Mouse (Mus musculus) neural tube, embryonic 13.5 days (tissue): ENCODE measurements around the gene Pak2. TPM values are rescaled to one million over a fixed set of nuclear protein-coding genes. Genes with fewer than 3 reads are reported as not detected.

Experiments used
- ATAC-seq: fragments of 200-750 bp; cut with Nextera tagmentation; 2 replicates; pipeline ENCODE4 v1.8.0; 2017; ENCODE audit warnings: low read depth, mild to moderate bottlenecking, moderate TSS enrichment, moderate library complexity
- H3K27ac ChIP-seq: fragments of 300-500 bp; sonication (generic); replicated peaks from 2 replicates; pipeline ENCODE4 v1.5.1; 2015; ENCODE audit warnings: moderate library complexity, mild to moderate bottlenecking, inconsistent platforms
- H3K27me3 ChIP-seq: fragments of 300-500 bp; sonication (generic); 2 replicates; pipeline ENCODE4 v1.6.1; 2015; ENCODE audit warnings: mild to moderate bottlenecking, inconsistent platforms
- H3K36me3 ChIP-seq: fragments of 300-500 bp; sonication (generic); 2 replicates; pipeline ENCODE4 v1.6.1; 2015; ENCODE audit warnings: mild to moderate bottlenecking, inconsistent platforms
- H3K4me1 ChIP-seq: fragments of 300-500 bp; sonication (generic); replicated peaks from 2 replicates; pipeline ENCODE4 v1.6.1; 2015; ENCODE audit warnings: inconsistent platforms
- H3K4me2 ChIP-seq: fragments of 300-500 bp; sonication (generic); 2 replicates; pipeline ENCODE4 v1.6.1; 2015; ENCODE audit warnings: inconsistent platforms, mild to moderate bottlenecking, moderate library complexity
- H3K4me3 ChIP-seq: fragments of 300-500 bp; sonication (generic); 2 replicates; pipeline ENCODE4 v1.5.1; 2015; ENCODE audit warnings: mild to moderate bottlenecking, inconsistent platforms
- H3K9ac ChIP-seq: fragments of 300-500 bp; sonication (generic); 2 replicates; pipeline ENCODE4 v1.6.1; 2015; ENCODE audit warnings: moderate library complexity, mild to moderate bottlenecking, inconsistent platforms
- H3K9me3 ChIP-seq: fragments of 300-500 bp; sonication (generic); 2 replicates; pipeline ENCODE4 v1.6.1; 2016; ENCODE audit warnings: inconsistent platforms
- WGBS: fragments of 180-500 bp; shearing (Covaris S2); methylation state at CpG from one replicate; pipeline ENCODE4 v1.1.7; 2015; 5-methylcytosine and 5-hydroxymethylcytosine counted together
- polyA plus RNA-seq: library from polyadenylated mRNA; unstranded; fragments of >200 nt; fragmentation: Nextera tagmentation; extraction: Ambion mirVana; gene quantifications from 2 replicates; pipeline ENCODE4 v1.2.1, GENCODE M21; 2015

The Pak2 gene
- polyA plus RNA-seq, 1 experiment from 2014 or later: 30.7 TPM

GRCm38 (mm10) chr16:32042367-32042766, 36.8 kb downstream of the Pak2 start:
- ATAC-seq: no peak
- no peaks in the 10 kb centered on the region for H3K27me3 ChIP-seq
- no peak overlapping the region for H3K9ac ChIP-seq
- no peak overlapping the region for H3K4me2 ChIP-seq
- no peak overlapping the region for H3K27ac ChIP-seq
- H3K4me1 ChIP-seq: no peaks in the 10 kb centered on the region
- peaks cover 74% of the 10 kb centered on the region for H3K36me3 ChIP-seq
- no peaks in the 10 kb centered on the region for H3K9me3 ChIP-seq
- 95% methylated on average over 4 of the region's 4 CpGs for WGBS
- H3K4me3 ChIP-seq: no peak overlapping the region

- Histone ChIP-seq H3K27ac (no peak overlapping the region), H3K27me3 (no peaks in the 10 kb centered on the region), H3K4me3 (no peak overlapping the region), H3K9me3 (no peaks in the 10 kb centered on the region), H3K36me3 (peaks cover 77% of the 10 kb centered on the region), H3K4me2 (no peak overlapping the region), H3K9ac (no peak overlapping the region), H3K4me1 (no peaks in the 10 kb centered on the region)
- ATAC-seq: no peak
- 95% methylated on average over 9 of the region's 9 CpGs for WGBS
Measured at GRCm38 (mm10) chr16:32019678-32020077, 59.5 kb downstream of the Pak2 start.

GRCm38 (mm10) chr16:32010330-32010729, 68.8 kb downstream of the Pak2 start:
- no peak overlapping the region for H3K4me2 ChIP-seq
- peaks cover 8% of the 10 kb centered on the region for H3K36me3 ChIP-seq
- H3K27ac ChIP-seq: no peak overlapping the region
- no peak for ATAC-seq
- no peaks in the 10 kb centered on the region for H3K9me3 ChIP-seq
- H3K9ac ChIP-seq: no peak overlapping the region
- WGBS: 79% methylated on average over 4 of the region's 4 CpGs
- H3K27me3 ChIP-seq: no peaks in the 10 kb centered on the region
- H3K4me1 ChIP-seq: no peaks in the 10 kb centered on the region
- H3K4me3 ChIP-seq: no peak overlapping the region

GRCm38 (mm10) chr16:32009913-32010312, 69.2 kb downstream of the Pak2 start:
- Histone ChIP-seq H3K9me3 (no peaks in the 10 kb centered on the region), H3K27me3 (no peaks in the 10 kb centered on the region), H3K9ac (no peak overlapping the region), H3K4me1 (no peaks in the 10 kb centered on the region), H3K27ac (no peak overlapping the region), H3K36me3 (peaks cover 8% of the 10 kb centered on the region), H3K4me2 (no peak overlapping the region), H3K4me3 (no peak overlapping the region)
- WGBS: 56% methylated on average over 5 of the region's 5 CpGs
- ATAC-seq: no peak

GRCm38 (mm10) chr16:32008529-32009293, 70.4 kb downstream of the Pak2 start:
- Histone ChIP-seq H3K4me1 (peaks cover under 1% of the 10 kb centered on the region), H3K27ac (no peak overlapping the region), H3K9ac (no peak overlapping the region), H3K4me3 (no peak overlapping the region), H3K9me3 (no peaks in the 10 kb centered on the region), H3K27me3 (no peaks in the 10 kb centered on the region), H3K4me2 (no peak overlapping the region), H3K36me3 (peaks cover 8% of the 10 kb centered on the region)
- 78% methylated on average over 10 of the region's 10 CpGs for WGBS
- ATAC-seq: no peak

- Histone ChIP-seq H3K4me3 (no peak overlapping the region), H3K9ac (no peak overlapping the region), H3K4me1 (peaks cover 23% of the 10 kb centered on the region), H3K27me3 (no peaks in the 10 kb centered on the region), H3K36me3 (0 out of 2 replicates have a peak, but pooled peaks cover 4% of the 10 kb centered on the region), H3K27ac (no peak overlapping the region), H3K4me2 (no peak overlapping the region), H3K9me3 (no peaks in the 10 kb centered on the region)
- no peak for ATAC-seq
- 93% methylated on average over 3 of the region's 3 CpGs for WGBS
Measured at GRCm38 (mm10) chr16:32004731-32005130, 74.4 kb downstream of the Pak2 start.

GRCm38 (mm10) chr16:32002509-32003477, 76.3 kb downstream of the Pak2 start, which contains the start of gene Senp5:
Gene Senp5 (minus strand): TSS chr16:32003287.
- 2% methylated on average over 63 of the region's 66 CpGs for WGBS
- H3K4me3 ChIP-seq: peak within 1 kb of the TSS; percentile 100

GRCm38 (mm10) chr16:31996371-31996770, 82.8 kb downstream of the Pak2 start:
- H3K27ac ChIP-seq: no peak overlapping the region
- 88% methylated on average over 5 of the region's 5 CpGs for WGBS
- no peak overlapping the region for H3K9ac ChIP-seq
- no peak for ATAC-seq
- H3K4me2 ChIP-seq: no peak overlapping the region
- no peak overlapping the region for H3K4me3 ChIP-seq
- H3K9me3 ChIP-seq: no peaks in the 10 kb centered on the region
- no peaks in the 10 kb centered on the region for H3K27me3 ChIP-seq
- H3K36me3 ChIP-seq: peaks cover 37% of the 10 kb centered on the region
- peaks cover 8% of the 10 kb centered on the region for H3K4me1 ChIP-seq

More at GRCm38 (mm10) chr16:32002509-32003477, 76.3 kb downstream of the Pak2 start, which contains the start of gene Senp5:
- Histone ChIP-seq H3K9ac (peak within 1 kb of the TSS; percentile 96), H3K4me2 (peak within 1 kb of the TSS; percentile 94), H3K4me1 (peaks cover 23% of the 10 kb centered on the region), H3K36me3 (0 out of 2 replicates have a peak, but pooled peaks cover 8% of the 10 kb centered on the region), H3K27ac (peak within 1 kb of the TSS; percentile 83), H3K9me3 (no peaks in the 10 kb centered on the region), H3K27me3 (no peaks in the 10 kb centered on the region)
- ATAC-seq: peak; percentile 96

- no peak overlapping the region for H3K9ac ChIP-seq
Measured at GRCm38 (mm10) chr16:31993946-31994345, 85.2 kb downstream of the Pak2 start.

GRCm38 (mm10) chr16:31993195-31993594, 85.9 kb downstream of the Pak2 start:
- no peak for ATAC-seq
- Histone ChIP-seq H3K4me1 (no peaks in the 10 kb centered on the region), H3K36me3 (peaks cover 49% of the 10 kb centered on the region), H3K9ac (no peak overlapping the region), H3K9me3 (no peaks in the 10 kb centered on the region), H3K27ac (no peak overlapping the region), H3K4me3 (no peak overlapping the region), H3K27me3 (no peaks in the 10 kb centered on the region), H3K4me2 (no peak overlapping the region)
- 98% methylated on average over 4 of the region's 4 CpGs for WGBS

More at GRCm38 (mm10) chr16:31993946-31994345, 85.2 kb downstream of the Pak2 start:
- H3K36me3 ChIP-seq: peaks cover 42% of the 10 kb centered on the region
- no peaks in the 10 kb centered on the region for H3K9me3 ChIP-seq
- H3K4me1 ChIP-seq: no peaks in the 10 kb centered on the region
- H3K4me2 ChIP-seq: no peak overlapping the region
- no peaks in the 10 kb centered on the region for H3K27me3 ChIP-seq
- no peak overlapping the region for H3K4me3 ChIP-seq
- ATAC-seq: no peak
- H3K27ac ChIP-seq: no peak overlapping the region

- Histone ChIP-seq H3K4me3 (no peak overlapping the region), H3K27me3 (no peaks in the 10 kb centered on the region), H3K4me2 (no peak overlapping the region), H3K27ac (no peak overlapping the region), H3K9me3 (no peaks in the 10 kb centered on the region), H3K36me3 (peaks cover 58% of the 10 kb centered on the region), H3K4me1 (no peaks in the 10 kb centered on the region), H3K9ac (no peak overlapping the region)
- whole genome bisulfite sequencing: 49% methylated on average over 1 of the region's 1 CpGs
- no peak for ATAC-seq
Measured at GRCm38 (mm10) chr16:31992039-31992438, 87.1 kb downstream of the Pak2 start.

- no peak for ATAC-seq
- no peak overlapping the region for H3K4me3 ChIP-seq
- no peak overlapping the region for H3K27ac ChIP-seq
- H3K9ac ChIP-seq: no peak overlapping the region
- no peaks in the 10 kb centered on the region for H3K9me3 ChIP-seq
- no peak overlapping the region for H3K4me2 ChIP-seq
- H3K27me3 ChIP-seq: no peaks in the 10 kb centered on the region
- peaks cover 61% of the 10 kb centered on the region for H3K36me3 ChIP-seq
- no peaks in the 10 kb centered on the region for H3K4me1 ChIP-seq
- WGBS: 79% methylated on average over 5 of the region's 5 CpGs
Measured at GRCm38 (mm10) chr16:31980946-31981345, 98.2 kb downstream of the Pak2 start.
